Mouse (Mus musculus): ENCODE measurements at regions not wholly inside any gene's neighbourhood (a gene's known extent, or its start where the extent isn't known, plus 50 kb on each side); places are given as distances from the start of the nearest gene placed in this dataset.
"Not testable (repeated sequence)": the region's sequence is repeated elsewhere in the genome, so short reads cannot be mapped to it uniquely, and the experiment has no call there.

GRCm38 (mm10) chr16:73203542-73203941, 895.4 kb downstream of the Robo1 start:
- no peak overlapping the region for H3K4me3 ChIP-seq (ENCODE audit: insufficient read depth, low read depth, low read length)
- DNase-seq: no peak
- H3K4me1 ChIP-seq (ENCODE audit: control insufficient read depth, insufficient read depth, low read length): no peaks in the 10 kb centered on the region
- TF ChIP-seq POLR2A (IDR thresholded peaks at IDR 0.05; ENCODE audit: low read depth, low read length) (no peak), CTCF (conservative IDR thresholded peaks at IDR 0.05; ENCODE audit: insufficient read depth, insufficient read length, low read depth, low read length) (no peak)
- whole genome bisulfite sequencing: 93% methylated on average over 11 of the region's 11 CpGs
- no peak overlapping the region for H3K27ac ChIP-seq (ENCODE audit: insufficient read depth, low read depth, low read length)
- H3K27me3 ChIP-seq (replicated peaks; ENCODE audit: control insufficient read depth, insufficient read depth, low read length): no peaks in the 10 kb centered on the region; the same call in 1 of the 2 replicates
- H3K36me3 ChIP-seq (ENCODE audit: control insufficient read depth, insufficient read depth, low read length): no peaks in the 10 kb centered on the region

GRCm38 (mm10) chr16:73200991-73201390, 892.9 kb downstream of the Robo1 start:
- Histone ChIP-seq H3K4me1 (ENCODE audit: control insufficient read depth, insufficient read depth, low read length) (no peaks in the 10 kb centered on the region), H3K36me3 (ENCODE audit: control insufficient read depth, insufficient read depth, low read length) (no peaks in the 10 kb centered on the region), H3K27me3 (replicated peaks; ENCODE audit: control insufficient read depth, insufficient read depth, low read length) (no peaks in the 10 kb centered on the region; the same call in 1 of the 2 replicates), H3K27ac (ENCODE audit: insufficient read depth, low read depth, low read length) (no peak overlapping the region), H3K4me3 (ENCODE audit: insufficient read depth, low read depth, low read length) (no peak overlapping the region)
- no peak for DNase-seq
- TF ChIP-seq CTCF (conservative IDR thresholded peaks at IDR 0.05; ENCODE audit: insufficient read depth, insufficient read length, low read depth, low read length) (no peak), POLR2A (IDR thresholded peaks at IDR 0.05; ENCODE audit: low read depth, low read length) (no peak)
- 60% methylated on average over 3 of the region's 3 CpGs for WGBS

DNA sequence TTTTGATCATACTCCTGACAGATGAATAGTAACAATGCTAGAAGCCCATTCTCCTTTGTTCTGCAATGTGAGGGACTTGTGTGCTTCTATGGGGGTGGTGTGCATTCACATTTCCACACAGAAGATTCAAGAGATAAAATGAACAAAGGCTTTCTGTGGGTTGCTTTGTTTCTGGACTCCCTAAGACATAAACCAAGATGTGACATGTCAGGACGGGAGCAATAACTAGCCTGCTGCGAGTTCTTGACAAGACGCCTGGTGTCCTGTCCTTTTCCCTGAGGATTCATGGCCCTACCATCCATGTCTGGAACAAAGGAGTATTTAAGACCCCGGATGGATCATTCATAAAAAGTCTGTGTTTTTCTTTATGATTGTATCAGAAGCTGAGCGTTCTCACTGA, 874.7 kb downstream of the Robo1 start:
- no peak for TF ChIP-seq POLR2A (IDR thresholded peaks at IDR 0.05; ENCODE audit: low read depth, low read length)
- no peak for TF ChIP-seq CTCF (conservative IDR thresholded peaks at IDR 0.05; ENCODE audit: insufficient read depth, insufficient read length, low read depth, low read length)
- Histone ChIP-seq H3K36me3 (ENCODE audit: control insufficient read depth, insufficient read depth, low read length) (no peaks in the 10 kb centered on the region), H3K4me1 (ENCODE audit: control insufficient read depth, insufficient read depth, low read length) (no peaks in the 10 kb centered on the region), H3K27ac (ENCODE audit: insufficient read depth, low read depth, low read length) (no peak overlapping the region), H3K4me3 (ENCODE audit: insufficient read depth, low read depth, low read length) (no peak overlapping the region), H3K27me3 (replicated peaks; ENCODE audit: control insufficient read depth, insufficient read depth, low read length) (no peaks in the 10 kb centered on the region)
- WGBS: 76% methylated on average over 5 of the region's 5 CpGs
- DNase-seq: no peak

GRCm38 (mm10) chr16:73182258-73182657, 874.2 kb downstream of the Robo1 start:
- no peak for DNase-seq
- Histone ChIP-seq H3K36me3 (ENCODE audit: control insufficient read depth, insufficient read depth, low read length) (no peaks in the 10 kb centered on the region), H3K27ac (ENCODE audit: insufficient read depth, low read depth, low read length) (no peak overlapping the region), H3K27me3 (replicated peaks; ENCODE audit: control insufficient read depth, insufficient read depth, low read length) (no peaks in the 10 kb centered on the region), H3K4me1 (ENCODE audit: control insufficient read depth, insufficient read depth, low read length) (no peaks in the 10 kb centered on the region), H3K4me3 (ENCODE audit: insufficient read depth, low read depth, low read length) (no peak overlapping the region)
- 37% methylated on average over 7 of the region's 7 CpGs for WGBS
- TF ChIP-seq POLR2A (IDR thresholded peaks at IDR 0.05; ENCODE audit: low read depth, low read length) (no peak), CTCF (conservative IDR thresholded peaks at IDR 0.05; ENCODE audit: insufficient read depth, insufficient read length, low read depth, low read length) (no peak)

- 38% methylated on average over 2 of the region's 2 CpGs for WGBS
- TF ChIP-seq CTCF (conservative IDR thresholded peaks at IDR 0.05; ENCODE audit: insufficient read depth, insufficient read length, low read depth, low read length): peak; percentile 39
- no peak for TF ChIP-seq POLR2A (IDR thresholded peaks at IDR 0.05; ENCODE audit: low read depth, low read length)
- no peak overlapping the region for H3K4me3 ChIP-seq (ENCODE audit: insufficient read depth, low read depth, low read length)
- no peak overlapping the region for H3K27ac ChIP-seq (ENCODE audit: insufficient read depth, low read depth, low read length)
- H3K4me1 ChIP-seq (ENCODE audit: control insufficient read depth, insufficient read depth, low read length): no peaks in the 10 kb centered on the region
- no peaks in the 10 kb centered on the region for H3K36me3 ChIP-seq (ENCODE audit: control insufficient read depth, insufficient read depth, low read length)
- no peaks in the 10 kb centered on the region for H3K27me3 ChIP-seq (replicated peaks; ENCODE audit: control insufficient read depth, insufficient read depth, low read length)
- DNase-seq: peak; percentile 2
Observed at GRCm38 (mm10) chr16:73155447-73155846, 847.3 kb downstream of the Robo1 start.

- WGBS: 97% methylated on average over 1 of the region's 1 CpGs
- not testable (repeated sequence) for H3K4me3 ChIP-seq (ENCODE audit: insufficient read depth, low read depth, low read length); H3K4me1 ChIP-seq (ENCODE audit: control insufficient read depth, insufficient read depth, low read length); H3K27me3 ChIP-seq (replicated peaks; ENCODE audit: control insufficient read depth, insufficient read depth, low read length); H3K27ac ChIP-seq (ENCODE audit: insufficient read depth, low read depth, low read length); DNase-seq; H3K36me3 ChIP-seq (ENCODE audit: control insufficient read depth, insufficient read depth, low read length)
Observed at GRCm38 (mm10) chr16:73127927-73128326, 819.8 kb downstream of the Robo1 start.

GRCm38 (mm10) chr16:73120568-73120967, 812.5 kb downstream of the Robo1 start:
- H3K4me1 ChIP-seq (ENCODE audit: control insufficient read depth, insufficient read depth, low read length): no peaks in the 10 kb centered on the region
- no peaks in the 10 kb centered on the region for H3K36me3 ChIP-seq (ENCODE audit: control insufficient read depth, insufficient read depth, low read length)
- TF ChIP-seq CTCF (conservative IDR thresholded peaks at IDR 0.05; ENCODE audit: insufficient read depth, insufficient read length, low read depth, low read length) (no peak), POLR2A (IDR thresholded peaks at IDR 0.05; ENCODE audit: low read depth, low read length) (no peak)
- no peaks in the 10 kb centered on the region for H3K27me3 ChIP-seq (replicated peaks; ENCODE audit: control insufficient read depth, insufficient read depth, low read length)
- no peak overlapping the region for H3K27ac ChIP-seq (ENCODE audit: insufficient read depth, low read depth, low read length)
- H3K4me3 ChIP-seq (ENCODE audit: insufficient read depth, low read depth, low read length): no peak overlapping the region
- DNase-seq: no peak

GRCm38 (mm10) chr16:73117338-73117737, 809.2 kb downstream of the Robo1 start:
- Histone ChIP-seq H3K27ac (ENCODE audit: insufficient read depth, low read depth, low read length) (no peak overlapping the region), H3K27me3 (replicated peaks; ENCODE audit: control insufficient read depth, insufficient read depth, low read length) (no peaks in the 10 kb centered on the region), H3K4me3 (ENCODE audit: insufficient read depth, low read depth, low read length) (no peak overlapping the region), H3K36me3 (ENCODE audit: control insufficient read depth, insufficient read depth, low read length) (no peaks in the 10 kb centered on the region), H3K4me1 (ENCODE audit: control insufficient read depth, insufficient read depth, low read length) (no peaks in the 10 kb centered on the region)
- TF ChIP-seq CTCF (conservative IDR thresholded peaks at IDR 0.05; ENCODE audit: insufficient read depth, insufficient read length, low read depth, low read length) (no peak), POLR2A (IDR thresholded peaks at IDR 0.05; ENCODE audit: low read depth, low read length) (no peak)
- 73% methylated on average over 2 of the region's 2 CpGs for WGBS
- DNase-seq: no peak
